Mouse (Mus musculus) CH12.LX (cell line): ENCODE results near the gene Pigm. TPM values are rescaled to one million over a fixed set of nuclear protein-coding genes. Genes with fewer than 3 reads are reported as not detected.

Source experiments
- DNase-seq: peaks from one replicate; pipeline ENCODE4 v3.0.0-alpha.2; 2013; ENCODE audit errors: extremely low read depth
- H3K27ac ChIP-seq: 2 replicates; pipeline ENCODE4 v1.5.1; 2012; ENCODE audit warnings: low read depth, mild to moderate bottlenecking, control low read depth, moderate library complexity; ENCODE audit not compliant: insufficient read depth
- H3K27me3 ChIP-seq: replicated peaks from 2 replicates; pipeline ENCODE3; 2012; ENCODE audit warnings: inconsistent platforms
- H3K36me3 ChIP-seq, 2 experiments: replicated peaks in 1 of 2; 2 replicates each; pipeline versions ENCODE3 to v1.6.1; 2012; ENCODE audit warnings: inconsistent platforms in 1 of 2, low read length in 1 of 2, mild to moderate bottlenecking in 1 of 2, mixed read lengths in 1 of 2, moderate library complexity in 1 of 2; ENCODE audit not compliant: control insufficient read depth in 1 of 2, insufficient read depth in 1 of 2
- H3K4me1 ChIP-seq, 2 experiments: 2 replicates each; pipeline ENCODE4 v1.6.1; 2012; ENCODE audit warnings: inconsistent platforms in 1 of 2, moderate library complexity in 1 of 2; ENCODE audit not compliant: insufficient read depth in 2 of 2, control insufficient read depth in 1 of 2
- H3K4me2 ChIP-seq: 2 replicates; pipeline ENCODE4 v1.6.1; 2012; ENCODE audit warnings: low read depth, mild to moderate bottlenecking, control low read depth; ENCODE audit not compliant: poor library complexity, insufficient read depth, severe bottlenecking
- H3K4me3 ChIP-seq, 3 experiments: fragments of 150-350 bp in 1 of 3; sonication (generic) in 1 of 3; replicated peaks in 1 of 3; 2 replicates each; pipeline versions ENCODE3 to v1.5.1; 2011 to 2012; ENCODE audit warnings: low read depth in 2 of 3, low read length in 2 of 3, mild to moderate bottlenecking in 2 of 3, moderate library complexity in 2 of 3, control low read depth in 1 of 3, improper control_type of control experiment in 1 of 3, inconsistent platforms in 1 of 3, mixed read lengths in 1 of 3; ENCODE audit not compliant: poor library complexity in 1 of 3
- H3K79me2 ChIP-seq: replicated peaks from 2 replicates; pipeline ENCODE4 v1.6.1; 2012; ENCODE audit warnings: mild to moderate bottlenecking, moderate library complexity; ENCODE audit not compliant: control insufficient read depth, poor library complexity, insufficient read depth, severe bottlenecking; ENCODE audit errors: extremely low read depth
- H3K9ac ChIP-seq: 2 replicates; pipeline ENCODE4 v1.6.1; 2012; ENCODE audit warnings: low read depth, mild to moderate bottlenecking, control low read depth, moderate library complexity; ENCODE audit not compliant: insufficient read depth
- H3K9me3 ChIP-seq: replicated peaks from 2 replicates; pipeline ENCODE3; 2012; ENCODE audit warnings: low read length, inconsistent platforms, mixed read lengths
- CHD1 ChIP-seq: IDR thresholded peaks from 2 replicates; pipeline ENCODE4 v1.6.1; 2012; ENCODE audit warnings: low read depth, low read length, improper control_type of control experiment, inconsistent platforms
- CTCF ChIP-seq, 2 experiments: IDR thresholded peaks in 1 of 2; conservative IDR thresholded peaks in 1 of 2; 2 replicates each; pipeline ENCODE4 v1.5.1; 2011 to 2012; ENCODE audit warnings: low read depth in 2 of 2, low read length in 2 of 2, improper control_type of control experiment in 1 of 2, inconsistent platforms in 1 of 2, mild to moderate bottlenecking in 1 of 2, moderate library complexity in 1 of 2
- E2F4 ChIP-seq: IDR thresholded peaks from 2 replicates; pipeline ENCODE4 v1.6.1; 2011; ENCODE audit warnings: low read depth, low read length, improper control_type of control experiment; ENCODE audit not compliant: insufficient replicate concordance
- EP300 ChIP-seq: IDR thresholded peaks from 2 replicates; pipeline ENCODE4 v1.6.1; 2011; ENCODE audit warnings: low read length, improper control_type of control experiment
- ETS1 ChIP-seq: conservative IDR thresholded peaks from 2 replicates; pipeline ENCODE4 v1.6.1; 2012; ENCODE audit warnings: low read depth, mild to moderate bottlenecking, inconsistent platforms, low read length, improper control_type of control experiment, moderate library complexity
- JUN ChIP-seq: IDR thresholded peaks from 2 replicates; pipeline ENCODE4 v1.6.1; 2011; ENCODE audit warnings: low read depth, mild to moderate bottlenecking, low read length, improper control_type of control experiment, moderate library complexity; ENCODE audit not compliant: insufficient read depth
- KAT2A ChIP-seq: IDR thresholded peaks from 2 replicates; pipeline ENCODE4 v1.6.1; 2012; ENCODE audit warnings: low read length, improper control_type of control experiment, inconsistent platforms; ENCODE audit not compliant: insufficient replicate concordance
- MEF2A ChIP-seq: IDR thresholded peaks from 2 replicates; pipeline ENCODE4 v1.6.1; 2014; ENCODE audit warnings: low read depth, mild to moderate bottlenecking, inconsistent platforms, low read length, improper control_type of control experiment, borderline replicate concordance
- MXI1 ChIP-seq: IDR thresholded peaks from 2 replicates; pipeline ENCODE4 v1.6.1; 2011; ENCODE audit warnings: mild to moderate bottlenecking, low read depth, low read length, improper control_type of control experiment
- MYC ChIP-seq: IDR thresholded peaks from 2 replicates; pipeline ENCODE4 v1.6.1; 2011; ENCODE audit warnings: low read depth, mild to moderate bottlenecking, improper control_type of control experiment, low read length
- PAX5 ChIP-seq: IDR thresholded peaks from 2 replicates; pipeline ENCODE4 v1.6.1; 2012; ENCODE audit warnings: low read length, inconsistent platforms, mixed read lengths
- RAD21 ChIP-seq: IDR thresholded peaks from 2 replicates; pipeline ENCODE4 v1.6.1; 2011; ENCODE audit warnings: low read depth, mild to moderate bottlenecking, low read length, improper control_type of control experiment, moderate library complexity
- RCOR1 ChIP-seq: conservative IDR thresholded peaks from 2 replicates; pipeline ENCODE4 v1.6.1; 2012; ENCODE audit warnings: low read depth, mild to moderate bottlenecking, inconsistent platforms, low read length, improper control_type of control experiment
- SIN3A ChIP-seq: IDR thresholded peaks from 2 replicates; pipeline ENCODE4 v1.6.1; 2012; ENCODE audit warnings: low read length, improper control_type of control experiment, inconsistent platforms
- TBP ChIP-seq: conservative IDR thresholded peaks from 2 replicates; pipeline ENCODE4 v1.6.1; 2011; ENCODE audit warnings: low read depth, low read length, improper control_type of control experiment
- TCF12 ChIP-seq: IDR thresholded peaks from 2 replicates; pipeline ENCODE4 v1.6.1; 2014; ENCODE audit warnings: low read depth, mild to moderate bottlenecking, inconsistent platforms, low read length, improper control_type of control experiment
- UBTF ChIP-seq: IDR thresholded peaks from 2 replicates; pipeline ENCODE4 v1.6.1; 2012; ENCODE audit warnings: low read depth, mild to moderate bottlenecking, inconsistent platforms, low read length, improper control_type of control experiment, moderate library complexity
- USF1 ChIP-seq: IDR thresholded peaks from 2 replicates; pipeline ENCODE4 v1.6.1; 2014; ENCODE audit warnings: low read depth, mild to moderate bottlenecking, inconsistent platforms, low read length, improper control_type of control experiment
- USF2 ChIP-seq: conservative IDR thresholded peaks from 2 replicates; pipeline ENCODE4 v1.6.1; 2011; ENCODE audit warnings: low read depth, low read length, improper control_type of control experiment
- ZC3H11A ChIP-seq: IDR thresholded peaks from 2 replicates; pipeline ENCODE4 v1.6.1; 2012; ENCODE audit warnings: low read depth, mild to moderate bottlenecking, inconsistent platforms, low read length, improper control_type of control experiment
- ZKSCAN1 ChIP-seq: IDR thresholded peaks from 2 replicates; pipeline ENCODE4 v1.6.1; 2012; ENCODE audit warnings: low read depth, inconsistent platforms, low read length, improper control_type of control experiment, borderline replicate concordance
- dilution Hi-C: fragments of 300-500 bp; cut with MboI; formaldehyde crosslinking; loops from 2 replicates; pipeline ENCODE4 v1.14.3; 2020; ENCODE audit warnings: low sequenced_read_pairs; ENCODE audit not compliant: extremely low pct_unique_long_range_greater_than_20kb, extremely low pct_ligation_motif_present
- in situ Hi-C: fragments of 300-500 bp; cut with MboI; formaldehyde crosslinking; loops from 3 replicates; pipeline ENCODE4 v1.14.3; 2019; ENCODE audit warnings: low sequenced_read_pairs, low pct_ligation_motif_present, low pct_unique_long_range_greater_than_20kb, mixed read lengths
- polyA plus RNA-seq: library from polyadenylated mRNA; unstranded; fragments of >175 nt; gene quantifications from 2 replicates; pipeline ENCODE4 v1.2.1, GENCODE M21; 2012; ENCODE audit warnings: low read depth; ENCODE audit not compliant: insufficient read length
- total RNA-seq, 2 experiments: library from RNA; depleted of rRNA; stranded (reverse); fragments of 300-350 nt in 1 of 2; fragments of >200 nt in 1 of 2; gene quantifications; 2 replicates each; pipeline ENCODE4 v1.2.3; 2012 to 2014

Pigm gene
- total and polyA plus RNA-seq, 3 experiments = 8.6 to 13.8 (median 10.7) TPM

- H3K4me1 ChIP-seq = peaks cover 3 to 21% of the 10 kb centered on the region in 2 experiments
- H3K27me3 ChIP-seq = no peaks in the 10 kb centered on the region
- no peak overlapping the region for H3K9ac ChIP-seq
- H3K36me3 ChIP-seq = no peaks in the 10 kb centered on the region
- no peaks in the 10 kb centered on the region for H3K79me2 ChIP-seq
- H3K4me3 ChIP-seq = no peak overlapping the region
- no peak overlapping the region for H3K27ac ChIP-seq
- dilution Hi-C loops = no loop called here
- TF ChIP-seq RCOR1 (no peak), EP300 (no peak), USF1 (no peak), ZKSCAN1 (no peak), TCF12 (no peak), SIN3A (no peak), CHD1 (no peak), MYC (no peak)
- TF ChIP-seq, all 38 proteins: peak for 0
- in situ Hi-C loops = no loop called here
- Histone ChIP-seq H3K9me3 (no peaks in the 10 kb centered on the region), H3K4me2 (no peak overlapping the region)
- no peak for DNase-seq
These were observed 54.4 kb downstream of the Pigm start for GRCm38 (mm10) chr1:172430731-172431220.

- TF ChIP-seq MXI1 (no peak), USF1 (no peak), CTCF (conservative IDR thresholded peaks at IDR 0.05 in 1 of 2, IDR thresholded peaks at IDR 0.05 in 1 of 2; ENCODE audit: low read depth in 2 of 2, low read length in 2 of 2) (no peak), JUN (no peak), TBP (no peak)
- Histone ChIP-seq H3K4me2 (no peak overlapping the region), H3K79me2 (no peaks in the 10 kb centered on the region), H3K27ac (no peak overlapping the region), H3K4me1 (peaks cover 3 to 27% of the 10 kb centered on the region in 2 experiments), H3K36me3 (no peaks in the 10 kb centered on the region), H3K9ac (no peak overlapping the region), H3K4me3 (no peak overlapping the region), H3K9me3 (no peaks in the 10 kb centered on the region), H3K27me3 (no peaks in the 10 kb centered on the region)
- dilution Hi-C loops = no loop called here
- DNase-seq = no peak
- in situ Hi-C loops = no loop called here
These were observed 55.7 kb downstream of the Pigm start for GRCm38 (mm10) chr1:172431836-172432586.

- Histone ChIP-seq H3K27me3 (no peaks in the 10 kb centered on the region), H3K4me3 (no peak overlapping the region), H3K4me2 (no peak overlapping the region), H3K9ac (no peak overlapping the region), H3K36me3 (no peaks in the 10 kb centered on the region), H3K79me2 (no peaks in the 10 kb centered on the region), H3K9me3 (no peaks in the 10 kb centered on the region), H3K4me1 (peaks cover 3 to 28% of the 10 kb centered on the region in 2 experiments), H3K27ac (no peak overlapping the region)
- in situ Hi-C loops = no loop called here
- dilution Hi-C loops = no loop called here
- DNase-seq = no peak
- TF ChIP-seq E2F4 (no peak), TCF12 (no peak), CHD1 (no peak), USF2 (no peak), RAD21 (no peak), ETS1 (no peak), ZC3H11A (no peak), SIN3A (no peak), PAX5 (no peak), MEF2A (no peak), UBTF (no peak), KAT2A (no peak), ZKSCAN1 (no peak)
These were observed 56.2 kb downstream of the Pigm start for GRCm38 (mm10) chr1:172432587-172432955.
